Mouse (Mus musculus): ENCODE results near the gene Tspear. TPM values are rescaled to one million over a fixed set of nuclear protein-coding genes. Genes with fewer than 3 reads are reported as not detected.
"Not testable (repeated sequence)": the region's sequence is repeated elsewhere in the genome, so short reads cannot be mapped to it uniquely, and the experiment has no call there.

The Tspear gene
- polyA plus RNA-seq, 1 experiment from 2014 or later = 1.4 TPM

GRCm38 (mm10) chr10:77759582-77759981 lies 73.2 kb downstream of the Tspear start, which contains the start of gene Gm3233:
TSS of gene Gm3233 (minus strand) at chr10:77759682.
- H3K4me1 ChIP-seq; H3K27me3 ChIP-seq; H3K27ac ChIP-seq (replicated peaks); H3K9ac ChIP-seq (replicated peaks); H3K36me3 ChIP-seq; H3K4me3 ChIP-seq; ATAC-seq (ENCODE audit: low FRiP score, low read depth); H3K4me2 ChIP-seq (replicated peaks); H3K9me3 ChIP-seq: not testable (repeated sequence)
- no CpG with 5 or more reads among the region's 1 CpGs for WGBS

DNA sequence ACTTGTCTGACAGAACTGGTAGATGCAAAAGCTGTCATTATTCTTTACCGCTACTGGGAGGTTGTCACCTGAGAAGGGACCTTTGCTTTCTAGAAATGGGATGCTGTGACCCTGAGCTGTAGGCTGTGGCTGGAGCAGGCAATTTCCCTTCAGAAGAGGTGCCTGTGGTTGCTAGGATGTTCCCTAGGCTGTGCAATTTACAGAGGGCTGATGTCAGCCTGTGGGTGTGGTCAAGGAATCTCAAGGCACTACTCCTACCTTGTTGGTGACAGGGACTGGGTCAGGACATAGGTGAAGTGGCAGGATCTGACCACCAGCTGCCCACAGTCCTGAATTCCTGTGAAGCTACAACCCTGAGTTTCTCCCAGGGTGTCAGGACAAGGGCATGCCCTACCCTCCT lies 83.4 kb downstream of the Tspear start:
- no peak overlapping the region for H3K4me3 ChIP-seq
- H3K4me2 ChIP-seq (replicated peaks) = no peak overlapping the region
- no peak overlapping the region for H3K9ac ChIP-seq (replicated peaks)
- H3K9me3 ChIP-seq = no peaks in the 10 kb centered on the region
- H3K36me3 ChIP-seq = no peaks in the 10 kb centered on the region
- no peak overlapping the region for H3K27ac ChIP-seq (replicated peaks)
- ATAC-seq (ENCODE audit: low FRiP score, low read depth) = no peak
- H3K27me3 ChIP-seq = no peaks in the 10 kb centered on the region
- H3K4me1 ChIP-seq = no peaks in the 10 kb centered on the region
- WGBS = 97% methylated on average over 1 of the region's 1 CpGs

- H3K4me2 ChIP-seq (replicated peaks); H3K4me3 ChIP-seq; H3K4me1 ChIP-seq; H3K27ac ChIP-seq (replicated peaks); H3K36me3 ChIP-seq; H3K9ac ChIP-seq (replicated peaks); H3K27me3 ChIP-seq; H3K9me3 ChIP-seq; ATAC-seq (ENCODE audit: low FRiP score, low read depth): not testable (repeated sequence)
- WGBS = 100% methylated on average over 1 of the region's 1 CpGs
Measured at GRCm38 (mm10) chr10:77771225-77771624, 84.9 kb downstream of the Tspear start, which contains the start of gene Gm3238. TSS of gene Gm3238 (minus strand) at chr10:77771325.

DNA sequence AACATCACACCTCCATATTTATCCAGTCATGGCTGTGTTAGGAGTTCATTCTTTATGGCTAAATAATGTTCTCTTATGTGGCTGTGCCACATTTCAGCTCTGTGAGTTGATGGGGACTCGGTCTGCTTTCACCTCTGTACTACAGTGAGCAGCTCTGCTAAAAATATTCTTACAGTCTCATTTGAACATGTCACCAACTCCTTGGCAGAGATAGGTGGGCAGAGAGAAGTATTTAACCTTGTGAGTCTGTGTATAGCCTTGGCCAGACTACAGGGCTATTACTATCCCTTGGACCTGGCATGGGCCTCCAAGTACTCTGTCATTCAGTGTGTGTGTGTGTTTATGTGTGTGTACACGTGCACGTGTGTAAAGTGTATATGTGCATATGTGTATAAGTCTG lies 85.8 kb downstream of the Tspear start:
- 86% methylated on average over 2 of the region's 3 CpGs for WGBS
- H3K4me3 ChIP-seq; H3K4me1 ChIP-seq; H3K4me2 ChIP-seq (replicated peaks); H3K9me3 ChIP-seq; H3K27ac ChIP-seq (replicated peaks); H3K36me3 ChIP-seq; ATAC-seq (ENCODE audit: low FRiP score, low read depth); H3K27me3 ChIP-seq; H3K9ac ChIP-seq (replicated peaks): not testable (repeated sequence)

DNA sequence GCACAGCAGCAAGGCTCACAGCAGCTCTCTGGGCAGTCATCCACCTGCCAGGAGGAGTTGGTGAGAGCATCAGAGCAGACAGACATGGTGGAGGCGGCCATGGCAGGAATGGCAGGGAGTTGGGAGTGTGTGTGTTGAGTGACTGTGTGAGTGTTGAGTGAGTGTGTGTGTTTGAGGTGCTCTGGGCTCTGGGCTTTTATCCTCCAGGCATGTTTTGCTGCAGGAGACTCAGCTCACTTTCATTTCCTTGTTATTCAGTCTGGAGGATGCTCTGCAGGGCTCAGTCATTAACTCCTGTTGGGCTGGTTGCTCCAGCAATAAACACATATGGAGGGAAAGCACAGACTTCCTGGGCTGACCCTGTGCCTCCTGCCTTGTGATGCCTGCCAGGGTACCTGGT lies 90.5 kb downstream of the Tspear start, which contains the start of gene Gm7138:
Gm7138 (minus strand) TSS at position 101 of the 400 bp plus-strand sequence.
- H3K27ac ChIP-seq (replicated peaks); ATAC-seq (ENCODE audit: low FRiP score, low read depth); H3K9me3 ChIP-seq; H3K4me3 ChIP-seq; H3K36me3 ChIP-seq; H3K4me2 ChIP-seq (replicated peaks); H3K9ac ChIP-seq (replicated peaks); H3K4me1 ChIP-seq; H3K27me3 ChIP-seq: not testable (repeated sequence)
- 71% methylated on average over 1 of the region's 1 CpGs for WGBS

DNA sequence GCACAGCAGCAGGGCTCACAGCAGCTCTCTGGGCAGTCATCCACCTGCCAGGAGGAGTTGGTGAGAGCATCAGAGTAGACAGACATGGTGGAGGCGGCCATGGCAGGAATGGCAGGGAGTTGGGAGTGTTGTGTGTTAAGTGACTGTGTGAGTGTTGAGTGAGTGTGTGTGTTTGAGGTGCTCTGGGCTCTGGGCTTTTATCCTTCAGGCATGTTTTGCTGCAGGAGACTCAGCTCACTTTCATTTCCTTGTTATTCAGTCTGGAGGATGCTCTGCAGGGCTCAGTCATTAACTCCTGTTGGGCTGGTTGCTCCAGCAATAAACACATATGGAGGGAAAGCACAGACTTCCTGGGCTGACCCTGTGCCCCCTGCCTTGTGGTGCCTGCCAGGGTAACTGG lies 96.1 kb downstream of the Tspear start, which contains the start of gene Gm3250:
Gm3250 (minus strand) TSS at position 101 of the 400 bp plus-strand sequence.
- not testable (repeated sequence) for H3K4me2 ChIP-seq (replicated peaks); H3K4me3 ChIP-seq; H3K27ac ChIP-seq (replicated peaks); H3K27me3 ChIP-seq; H3K36me3 ChIP-seq; H3K9me3 ChIP-seq; ATAC-seq (ENCODE audit: low FRiP score, low read depth); H3K4me1 ChIP-seq; H3K9ac ChIP-seq (replicated peaks)
- WGBS = 38% methylated on average over 1 of the region's 1 CpGs

DNA sequence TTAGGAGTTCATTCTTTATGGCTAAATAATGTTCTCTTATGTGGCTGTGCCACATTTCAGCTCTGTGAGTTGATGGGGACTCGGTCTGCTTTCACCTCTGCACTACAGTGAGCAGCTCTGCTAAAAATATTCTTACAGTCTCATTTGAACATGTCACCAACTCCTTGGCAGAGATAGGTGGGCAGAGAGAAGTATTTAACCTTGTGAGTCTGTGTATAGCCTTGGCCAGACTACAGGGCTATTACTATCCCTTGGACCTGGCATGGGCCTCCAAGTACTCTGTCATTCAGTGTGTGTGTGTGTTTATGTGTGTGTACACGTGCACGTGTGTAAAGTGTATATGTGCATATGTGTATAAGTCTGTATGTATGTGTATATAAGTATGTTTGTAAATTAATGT lies 97.0 kb downstream of the Tspear start:
- not testable (repeated sequence) for H3K36me3 ChIP-seq; H3K9ac ChIP-seq (replicated peaks); H3K27me3 ChIP-seq; ATAC-seq (ENCODE audit: low FRiP score, low read depth); H3K27ac ChIP-seq (replicated peaks); H3K4me1 ChIP-seq; H3K4me3 ChIP-seq; H3K9me3 ChIP-seq; H3K4me2 ChIP-seq (replicated peaks)
- 87% methylated on average over 3 of the region's 3 CpGs for WGBS

DNA sequence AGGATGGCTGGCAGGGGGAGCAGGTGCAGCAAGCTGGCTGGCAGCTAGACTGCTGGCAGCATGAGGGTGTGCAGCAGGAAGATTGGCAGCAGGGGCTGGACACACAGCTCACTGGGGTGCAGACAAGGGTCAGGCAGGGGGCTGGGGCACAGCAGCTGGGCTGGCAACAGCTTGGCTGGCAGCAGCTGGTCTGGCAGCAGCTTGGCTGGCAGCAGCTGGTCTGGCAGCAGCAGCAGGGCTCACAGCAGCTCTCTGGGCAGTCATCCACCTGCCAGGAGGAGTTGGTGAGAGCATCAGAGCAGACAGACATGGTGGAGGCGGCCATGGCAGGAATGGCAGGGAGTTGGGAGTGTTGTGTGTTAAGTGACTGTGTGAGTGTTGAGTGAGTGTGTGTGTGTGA lies 101.5 kb downstream of the Tspear start, which contains the start of gene Gm7137:
Gm7137 (minus strand) TSS at position 325 of the 400 bp plus-strand sequence.
- H3K9me3 ChIP-seq; H3K27ac ChIP-seq (replicated peaks); H3K4me1 ChIP-seq; H3K4me2 ChIP-seq (replicated peaks); H3K9ac ChIP-seq (replicated peaks); H3K4me3 ChIP-seq; H3K36me3 ChIP-seq; ATAC-seq (ENCODE audit: low FRiP score, low read depth); H3K27me3 ChIP-seq: not testable (repeated sequence)
- WGBS = 63% methylated on average over 1 of the region's 1 CpGs

DNA sequence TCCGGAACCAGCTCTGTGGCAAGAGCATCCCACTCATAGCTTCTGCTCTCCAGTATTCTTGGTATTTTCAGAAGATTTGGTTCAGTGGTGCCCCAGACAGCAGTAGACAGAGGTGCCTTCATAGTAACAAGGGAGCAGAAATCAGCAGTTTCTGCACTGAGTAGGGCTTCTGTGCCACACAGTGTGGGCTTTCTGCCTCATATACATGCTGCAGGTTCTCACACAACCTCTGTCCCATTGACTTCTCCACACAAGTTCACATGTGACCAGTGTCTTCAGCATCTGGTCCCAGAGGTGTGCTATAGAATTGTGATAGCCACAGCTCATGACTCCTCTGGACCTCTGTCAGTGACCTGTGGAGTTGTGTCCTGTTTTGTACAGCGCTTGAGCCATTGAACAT lies 102.3 kb downstream of the Tspear start:
- H3K9ac ChIP-seq (replicated peaks) = no peak overlapping the region
- H3K27ac ChIP-seq (replicated peaks) = no peak overlapping the region
- H3K27me3 ChIP-seq = no peaks in the 10 kb centered on the region
- no peak overlapping the region for H3K4me2 ChIP-seq (replicated peaks)
- no peaks in the 10 kb centered on the region for H3K9me3 ChIP-seq
- no peak overlapping the region for H3K4me3 ChIP-seq
- 82% methylated on average over 2 of the region's 2 CpGs for WGBS
- H3K4me1 ChIP-seq = no peaks in the 10 kb centered on the region
- ATAC-seq (ENCODE audit: low FRiP score, low read depth) = no peak
- no peaks in the 10 kb centered on the region for H3K36me3 ChIP-seq

DNA sequence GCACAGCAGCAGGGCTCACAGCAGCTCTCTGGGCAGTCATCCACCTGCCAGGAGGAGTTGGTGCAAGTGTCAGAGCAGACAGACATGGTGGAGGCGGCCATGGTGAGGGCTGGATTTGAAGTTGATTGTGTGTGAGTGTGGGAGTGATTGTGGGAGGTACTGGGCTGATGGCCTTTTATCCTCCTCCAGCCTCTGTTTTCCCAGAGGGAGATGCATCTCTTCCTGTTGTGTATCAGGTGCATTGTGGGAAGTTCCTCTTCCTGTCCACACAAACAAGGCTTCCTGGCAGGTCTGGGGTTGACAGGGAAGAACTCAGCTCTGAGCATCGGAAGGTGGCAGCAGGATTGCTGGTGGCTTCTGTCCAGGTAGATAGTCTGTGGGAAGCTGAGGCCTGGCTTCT lies 108.6 kb downstream of the Tspear start, which contains the start of gene Gm9639:
Gm9639 (minus strand) TSS at position 101 of the 400 bp plus-strand sequence.
- Histone ChIP-seq H3K4me1 (peaks cover 11% of the 10 kb centered on the region; the same call in 1 of the 2 replicates), H3K36me3 (no peaks in the 10 kb centered on the region), H3K27ac (replicated peaks) (no peak within 1 kb of the TSS), H3K27me3 (no peaks in the 10 kb centered on the region), H3K9me3 (no peaks in the 10 kb centered on the region), H3K4me2 (replicated peaks) (no peak within 1 kb of the TSS), H3K9ac (replicated peaks) (no peak within 1 kb of the TSS), H3K4me3 (no peak within 1 kb of the TSS)
- 61% methylated on average over 2 of the region's 2 CpGs for WGBS
- no peak for ATAC-seq (ENCODE audit: low FRiP score, low read depth)

GRCm38 (mm10) chr10:77797677-77798076 lies 111.3 kb downstream of the Tspear start:
- Histone ChIP-seq H3K27me3 (no peaks in the 10 kb centered on the region), H3K27ac (replicated peaks) (peak overlapping the region; percentile 52), H3K9me3 (no peaks in the 10 kb centered on the region), H3K9ac (replicated peaks) (no peak overlapping the region; the same call in 1 of the 2 replicates), H3K36me3 (no peaks in the 10 kb centered on the region), H3K4me1 (peaks cover 11% of the 10 kb centered on the region; the same call in 1 of the 2 replicates), H3K4me3 (no peak overlapping the region), H3K4me2 (replicated peaks) (no peak overlapping the region)
- ATAC-seq (ENCODE audit: low FRiP score, low read depth) = no peak
- 13% methylated on average over 3 of the region's 3 CpGs for WGBS

GRCm38 (mm10) chr10:77798164-77798920 lies 112.0 kb downstream of the Tspear start:
- H3K27me3 ChIP-seq; H3K4me3 ChIP-seq; H3K9ac ChIP-seq (replicated peaks); H3K36me3 ChIP-seq; H3K9me3 ChIP-seq; H3K4me2 ChIP-seq (replicated peaks); ATAC-seq (ENCODE audit: low FRiP score, low read depth): not testable (repeated sequence)
- 28% methylated on average over 3 of the region's 3 CpGs for WGBS
- Histone ChIP-seq H3K27ac (replicated peaks) (peak overlapping the region; percentile 52), H3K4me1 (peaks cover 11% of the 10 kb centered on the region; the same call in 1 of the 2 replicates)

All from midbrain, embryonic 12.5 days (tissue).